25 mouse cellular contexts compared by ENCODE assay signal in genomic region chr2:120909556-120909955, GRCm38 (mm10). TPM values are rescaled to one million over a fixed set of nuclear protein-coding genes. Genes with fewer than 3 reads are reported as not detected.
DNase-seq lines count a peak whose midpoint lies in the region; ATAC-seq and TF ChIP-seq lines count a peak whose summit lies in the region.
"Had no signal": no experiment of that assay in that cellular context is flagged by ENCODE, and none has a peak within 500 bp of the region (broad histone marks: within the 10 kb centered on the region; RNA-seq: fewer than 3 reads in every experiment).

No protein-coding gene starts in this region.

- peaks cover 31% of the 10 kb centered on the region for H3K36me3 ChIP-seq in embryonic facial prominence, embryonic 12.5 days
- H3K36me3 ChIP-seq in intestine, postnatal 0 days (ENCODE audit: control insufficient read depth, insufficient read depth): peaks cover 25% of the 10 kb centered on the region

- H3K27ac ChIP-seq in embryonic facial prominence, embryonic 12.5 days: 0 out of 2 replicates have a peak overlapping the region, but pooled peaks have one; percentile 46
- H3K27ac ChIP-seq in intestine, postnatal 0 days (ENCODE audit: low read depth, low read length): no peak overlapping the region
- H3K27ac ChIP-seq: forebrain, embryonic 15.5 days; heart, embryonic 13.5 days; hindbrain, embryonic 13.5 days; limb, embryonic 15.5 days; liver, embryonic 15.5 days; midbrain, embryonic 12.5 days; neural tube, embryonic 15.5 days had no signal

- H3K9ac ChIP-seq in embryonic facial prominence, embryonic 12.5 days: no peak overlapping the region
- no peak overlapping the region for H3K9ac ChIP-seq in intestine, postnatal 0 days (ENCODE audit: low read depth, low read length)
- H3K9ac ChIP-seq: forebrain, embryonic 15.5 days; heart, embryonic 13.5 days; hindbrain, embryonic 13.5 days; limb, embryonic 15.5 days; liver, embryonic 15.5 days; midbrain, embryonic 12.5 days; neural tube, embryonic 15.5 days had no signal

- H3K27me3 ChIP-seq in embryonic facial prominence, embryonic 12.5 days: no peaks in the 10 kb centered on the region
- H3K27me3 ChIP-seq in intestine, postnatal 0 days (replicated peaks; ENCODE audit: control insufficient read depth, insufficient read depth, low read length): no peaks in the 10 kb centered on the region
- H3K27me3 ChIP-seq: forebrain, embryonic 15.5 days; heart, embryonic 13.5 days; hindbrain, embryonic 13.5 days; limb, embryonic 15.5 days; liver, embryonic 15.5 days; midbrain, embryonic 12.5 days; neural tube, embryonic 15.5 days had no signal

- intact Hi-C loops in heart, postnatal 10 days (cut with DNase I): no loop called here
- intact Hi-C loops in heart, postnatal 14 days (cut with DNase I): no loop called here

- no peak overlapping the region for H3K4me2 ChIP-seq in embryonic facial prominence, embryonic 12.5 days (replicated peaks)
- no peak overlapping the region for H3K4me2 ChIP-seq in intestine, postnatal 0 days (replicated peaks; ENCODE audit: low read depth)
- H3K4me2 ChIP-seq: forebrain, embryonic 15.5 days; heart, embryonic 13.5 days; hindbrain, embryonic 13.5 days; limb, embryonic 15.5 days; liver, embryonic 15.5 days; midbrain, embryonic 12.5 days; neural tube, embryonic 15.5 days had no signal

- peak; percentile 3 to 7 for DNase-seq in heart, postnatal 10 days
- DNase-seq in heart, postnatal 14 days: no peak
- DNase-seq in kidney, postnatal 36 days: peak; percentile 13 to 16
- no peak for DNase-seq in kidney, adult 11 months
- peak; percentile 28 for DNase-seq in embryo, embryonic 10.5 days (ENCODE audit: low spot score)
- DNase-seq: adrenal gland, postnatal 14 days; cerebellum, adult 8-10 months; gastrocnemius, postnatal 14 days; heart, adult 11 months; heart, postnatal 36 days; left cerebral cortex, postnatal 4 days; lung, postnatal 10 days; right cerebral cortex, postnatal 25 days; spleen, adult 18-20 months had no signal

- ATAC-seq in embryonic facial prominence, embryonic 12.5 days (ENCODE audit: insufficient number of reproducible peaks, insufficient read depth, low FRiP score, low TSS enrichment): no peak
- no peak for ATAC-seq in intestine, postnatal 0 days
- ATAC-seq: CD4-positive, CD25-positive, alpha-beta regulatory T cell, adult 4 months; forebrain, embryonic 15.5 days; inflammation-experienced regulatory T-cells, adult 6 months had no signal

- H3K4me1 ChIP-seq in embryonic facial prominence, embryonic 12.5 days: no peaks in the 10 kb centered on the region
- no peaks in the 10 kb centered on the region for H3K4me1 ChIP-seq in intestine, postnatal 0 days (replicated peaks; ENCODE audit: control insufficient read depth, insufficient read depth, low read length)
- H3K4me1 ChIP-seq: forebrain, embryonic 15.5 days; heart, embryonic 13.5 days; hindbrain, embryonic 13.5 days; limb, embryonic 15.5 days; liver, embryonic 15.5 days; midbrain, embryonic 12.5 days; neural tube, embryonic 15.5 days had no signal

- no peak overlapping the region for H3K4me3 ChIP-seq in embryonic facial prominence, embryonic 12.5 days
- H3K4me3 ChIP-seq in intestine, postnatal 0 days (ENCODE audit: low read depth, low read length): no peak overlapping the region
- H3K4me3 ChIP-seq: forebrain, embryonic 15.5 days; heart, embryonic 13.5 days; hindbrain, embryonic 13.5 days; limb, embryonic 15.5 days; liver, embryonic 15.5 days; midbrain, embryonic 12.5 days; neural tube, embryonic 15.5 days had no signal

- H3K9me3 ChIP-seq in embryonic facial prominence, embryonic 12.5 days: no peaks in the 10 kb centered on the region
- H3K9me3 ChIP-seq in intestine, postnatal 0 days (ENCODE audit: control insufficient read depth): no peaks in the 10 kb centered on the region
- H3K9me3 ChIP-seq: forebrain, embryonic 15.5 days; heart, embryonic 13.5 days; hindbrain, embryonic 13.5 days; limb, embryonic 15.5 days; liver, embryonic 15.5 days; midbrain, embryonic 12.5 days; neural tube, embryonic 15.5 days had no signal

- TF ChIP-seq CTCF in intestine, postnatal 0 days (IDR thresholded peaks at IDR 0.05; ENCODE audit: low read depth): no peak

- WGBS in embryonic facial prominence, embryonic 12.5 days: 33% methylated on average over 4 of the region's 4 CpGs
- WGBS in intestine, postnatal 0 days: 73% methylated on average over 4 of the region's 4 CpGs

RNA-seq across cellular contexts. Expression of gene Ttbk2, which starts 59.2 kb away (rescaled TPM):
- total RNA-seq in heart, postnatal 10 days (2021): 10 to 100 TPM; 14.4 to 16.4 TPM
- 10 to 100 TPM; 12.0 to 14.3 TPM for total RNA-seq in heart, postnatal 14 days (2021)
- 7.1 and 9.1 TPM in 2 replicates for polyA plus RNA-seq in embryonic facial prominence, embryonic 12.5 days (2016; fragmentation: Nextera tagmentation; extraction: Ambion mirVana)
- polyA plus RNA-seq in intestine, postnatal 0 days (2015; fragmentation: Nextera tagmentation; extraction: Ambion mirVana): 2.0 and 2.3 TPM in 2 replicates

RNA-seq across cellular contexts. Expression of gene Cdan1, which starts 59.6 kb away (rescaled TPM):
- total RNA-seq in heart, postnatal 10 days (2021): 10 to 100 TPM; 18.5 to 19.5 TPM
- 10 to 100 TPM; 15.7 to 17.1 TPM for total RNA-seq in heart, postnatal 14 days (2021)
- 12.1 and 12.3 TPM in 2 replicates for polyA plus RNA-seq in embryonic facial prominence, embryonic 12.5 days (2016; fragmentation: Nextera tagmentation; extraction: Ambion mirVana)
- 1.9 and 2.9 TPM in 2 replicates for polyA plus RNA-seq in intestine, postnatal 0 days (2015; fragmentation: Nextera tagmentation; extraction: Ambion mirVana)

Comparison
In these comparisons a context has a peak if more than half of its experiments do, and no peak if none do; other contexts are left out.
1. DNase-seq: peak in heart, postnatal 10 days (2 of 2), kidney, postnatal 36 days (2 of 2) and embryo, embryonic 10.5 days (single experiment); none in heart, postnatal 14 days (0 of 2) and kidney, adult 11 months (single experiment).